ENCODE assay signal across 17 mouse cellular contexts in the genomic region with DNA sequence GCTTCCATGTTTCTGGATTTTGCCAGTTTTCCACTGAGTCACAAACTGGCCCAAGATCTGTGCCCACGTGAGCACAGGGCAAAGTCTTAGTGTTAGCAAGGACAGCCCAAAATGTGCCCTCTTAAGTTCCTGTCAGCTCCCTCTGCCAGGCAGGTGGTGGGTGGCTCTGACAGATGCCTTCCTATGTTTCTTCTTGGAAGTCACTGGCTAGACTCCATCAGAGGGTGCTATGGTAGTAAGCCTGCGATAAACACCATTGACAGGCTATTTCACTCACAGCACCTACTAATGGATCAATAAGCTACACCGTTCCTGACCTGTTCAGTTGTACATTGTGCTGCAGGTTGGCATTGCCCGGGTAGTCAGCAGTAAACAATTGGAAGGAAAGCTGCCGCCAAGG.
"Had no signal": no experiment of that assay in that cellular context is flagged by ENCODE, and none has a peak within 500 bp of the region (broad histone marks: within the 10 kb centered on the region; RNA-seq: fewer than 3 reads in every experiment).

No protein-coding gene starts in this region.

- H3K36me3 ChIP-seq: limb, embryonic 15.5 days; liver, embryonic 15.5 days; midbrain, embryonic 10.5 days had no signal

- H3K4me1 ChIP-seq: liver, embryonic 15.5 days; midbrain, embryonic 10.5 days; neural tube, embryonic 15.5 days had no signal

- H3K27ac ChIP-seq: limb, embryonic 15.5 days; liver, embryonic 15.5 days; midbrain, embryonic 10.5 days; neural tube, embryonic 15.5 days had no signal

- H3K4me2 ChIP-seq: limb, embryonic 15.5 days; liver, embryonic 15.5 days; lung, embryonic 14.5 days; neural tube, embryonic 15.5 days had no signal

- H3K4me3 ChIP-seq: limb, embryonic 15.5 days; liver, embryonic 15.5 days; midbrain, embryonic 10.5 days; myocyte; neural tube, embryonic 15.5 days had no signal

- DNase-seq: kidney, adult 11 months; layer of hippocampus, adult 9-11 months; layer of hippocampus, postnatal 36 days; lung, embryonic 14.5 days; lung, postnatal 10 days; lung, postnatal 4 days; midbrain, embryonic 14.5 days; right cerebral cortex, adult 18-20 months; right cerebral cortex, postnatal 4 days; spleen, adult 18-20 months; thymus, adult 18-20 months; thymus, postnatal 14 days had no signal

- H3K9ac ChIP-seq: limb, embryonic 15.5 days; liver, embryonic 15.5 days; lung, embryonic 14.5 days; neural tube, embryonic 15.5 days had no signal

- H3K9me3 ChIP-seq: limb, embryonic 15.5 days; liver, embryonic 15.5 days; midbrain, embryonic 10.5 days; neural tube, embryonic 15.5 days had no signal

- H3K27me3 ChIP-seq: limb, embryonic 15.5 days; liver, embryonic 15.5 days; neural tube, embryonic 15.5 days had no signal
